Mouse (Mus musculus): ENCODE results near the gene Ap1m2. TPM values are rescaled to one million over a fixed set of nuclear protein-coding genes. Genes with fewer than 3 reads are reported as not detected.

Gene Ap1m2
- polyA plus RNA-seq, 1 experiment from 2014 or later: 158 TPM

GRCm38 (mm10) chr9:21245113-21245487 lies 67.0 kb downstream of the Ap1m2 start:
- peak; percentile 10; the same call in 1 of the 2 replicates for ATAC-seq
- no peak overlapping the region for H3K27ac ChIP-seq (ENCODE audit: low read length)
- peaks cover 3% of the 10 kb centered on the region for H3K9me3 ChIP-seq (ENCODE audit: control insufficient read depth, low read length)
- peak overlapping the region; percentile 57 for H3K9ac ChIP-seq (ENCODE audit: low read depth, low read length)
- peak overlapping the region; percentile 93 for H3K4me2 ChIP-seq (ENCODE audit: low read depth, low read length)
- H3K4me1 ChIP-seq (ENCODE audit: control insufficient read depth, insufficient read depth, low read length): peaks cover 26% of the 10 kb centered on the region
- H3K36me3 ChIP-seq (ENCODE audit: control insufficient read depth, insufficient read depth, low read length): no peaks in the 10 kb centered on the region
- peak overlapping the region; percentile 54 for H3K4me3 ChIP-seq (ENCODE audit: low read length)
- whole genome bisulfite sequencing: 3% methylated on average over 16 of the region's 16 CpGs
- H3K27me3 ChIP-seq (replicated peaks; ENCODE audit: control insufficient read depth, insufficient read depth, low read length): peaks cover 62% of the 10 kb centered on the region

GRCm38 (mm10) chr9:21244428-21245112 lies 67.6 kb downstream of the Ap1m2 start:
- Histone ChIP-seq H3K27me3 (replicated peaks; ENCODE audit: control insufficient read depth, insufficient read depth, low read length) (peaks cover 57% of the 10 kb centered on the region), H3K27ac (ENCODE audit: low read length) (no peak overlapping the region), H3K4me2 (ENCODE audit: low read depth, low read length) (peak overlapping the region; percentile 93), H3K4me1 (ENCODE audit: control insufficient read depth, insufficient read depth, low read length) (peaks cover 21% of the 10 kb centered on the region), H3K9ac (ENCODE audit: low read depth, low read length) (peak overlapping the region; percentile 57), H3K36me3 (ENCODE audit: control insufficient read depth, insufficient read depth, low read length) (no peaks in the 10 kb centered on the region), H3K9me3 (ENCODE audit: control insufficient read depth, low read length) (peaks cover 3% of the 10 kb centered on the region), H3K4me3 (ENCODE audit: low read length) (peak overlapping the region; percentile 54)
- WGBS: 1% methylated on average over 72 of the region's 72 CpGs
- ATAC-seq: peak; percentile 27

Other genes with a start within 250 kb of the Ap1m2 start
- 0.51 and 1.3 TPM in 2 replicates for gene Zglp1, start 245.2 kb downstream of the Ap1m2 start, polyA plus RNA-seq (2015; fragmentation: Nextera tagmentation; extraction: Ambion mirVana)
- 0.44 and 0.55 TPM in 2 replicates for gene Gm49373, start 239.2 kb downstream of the Ap1m2 start, polyA plus RNA-seq (2015; fragmentation: Nextera tagmentation; extraction: Ambion mirVana)
- 63.3 and 69.8 TPM in 2 replicates for gene Fdx1l, start 238.7 kb downstream of the Ap1m2 start, polyA plus RNA-seq (2015; fragmentation: Nextera tagmentation; extraction: Ambion mirVana)
- gene Gm38431, start 220.3 kb downstream of the Ap1m2 start, polyA plus RNA-seq (2015; fragmentation: Nextera tagmentation; extraction: Ambion mirVana): 2.5 and 2.9 TPM in 2 replicates
- 57.7 and 64.7 TPM in 2 replicates for gene Raver1, start 220.3 kb downstream of the Ap1m2 start, polyA plus RNA-seq (2015; fragmentation: Nextera tagmentation; extraction: Ambion mirVana)
- 17.0 and 18.1 TPM in 2 replicates for gene Tyk2, start 181.1 kb downstream of the Ap1m2 start, polyA plus RNA-seq (2015; fragmentation: Nextera tagmentation; extraction: Ambion mirVana)
- gene Cdc37, start 162.4 kb downstream of the Ap1m2 start, polyA plus RNA-seq (2015; fragmentation: Nextera tagmentation; extraction: Ambion mirVana): 247 and 261 TPM in 2 replicates
- gene Pde4a, start 146.6 kb downstream of the Ap1m2 start, polyA plus RNA-seq (2015; fragmentation: Nextera tagmentation; extraction: Ambion mirVana): 6.2 and 7.8 TPM in 2 replicates
- gene Keap1, start 73.0 kb downstream of the Ap1m2 start, polyA plus RNA-seq (2015; fragmentation: Nextera tagmentation; extraction: Ambion mirVana): 58.1 and 59.7 TPM in 2 replicates
- 0.06 TPM in 1 of 2 replicates, not detected in the other for gene S1pr5, start 63.9 kb downstream of the Ap1m2 start, polyA plus RNA-seq (2015; fragmentation: Nextera tagmentation; extraction: Ambion mirVana)
- 62.1 and 62.3 TPM in 2 replicates for gene Atg4d, start 47.0 kb downstream of the Ap1m2 start, polyA plus RNA-seq (2015; fragmentation: Nextera tagmentation; extraction: Ambion mirVana)
- 12.3 and 13.2 TPM in 2 replicates for gene Kri1, start 24.4 kb downstream of the Ap1m2 start, polyA plus RNA-seq (2015; fragmentation: Nextera tagmentation; extraction: Ambion mirVana)
- gene Cdkn2d, start 20.9 kb downstream of the Ap1m2 start, polyA plus RNA-seq (2015; fragmentation: Nextera tagmentation; extraction: Ambion mirVana): 40.2 and 42.5 TPM in 2 replicates
- 44.6 and 50.2 TPM in 2 replicates for gene Slc44a2, start 8.4 kb upstream of the Ap1m2 start, polyA plus RNA-seq (2015; fragmentation: Nextera tagmentation; extraction: Ambion mirVana)
- gene Ilf3, start 55.5 kb upstream of the Ap1m2 start, polyA plus RNA-seq (2015; fragmentation: Nextera tagmentation; extraction: Ambion mirVana): 119 and 127 TPM in 2 replicates
- 51.1 and 60.3 TPM in 2 replicates for gene Qtrt1, start 99.5 kb upstream of the Ap1m2 start, polyA plus RNA-seq (2015; fragmentation: Nextera tagmentation; extraction: Ambion mirVana)
- gene Dnm2, start 112.6 kb upstream of the Ap1m2 start, polyA plus RNA-seq (2015; fragmentation: Nextera tagmentation; extraction: Ambion mirVana): 77.7 and 82.5 TPM in 2 replicates
- 72.6 and 79.7 TPM in 2 replicates for gene Tmed1, start 197.9 kb upstream of the Ap1m2 start, polyA plus RNA-seq (2015; fragmentation: Nextera tagmentation; extraction: Ambion mirVana)
- 2.1 and 3.2 TPM in 2 replicates for gene AB124611, start 213.8 kb upstream of the Ap1m2 start, polyA plus RNA-seq (2015; fragmentation: Nextera tagmentation; extraction: Ambion mirVana)
- 14.3 and 15.1 TPM in 2 replicates for gene Carm1, start 234.6 kb upstream of the Ap1m2 start, polyA plus RNA-seq (2015; fragmentation: Nextera tagmentation; extraction: Ambion mirVana)